Mouse (Mus musculus) CD4-positive naive resting alpha-beta T cell, adult 57 days (primary cell): ENCODE data around the gene Rdh7. TPM values are rescaled to one million over a fixed set of nuclear protein-coding genes. Genes with fewer than 3 reads are reported as not detected.

Experiments
- total RNA-seq: library from RNA; stranded (reverse); gene quantifications from one replicate; pipeline ENCODE4 v1.2.4, GENCODE M21; 2023

The Rdh7 gene
- total RNA-seq = not detected

DNA sequence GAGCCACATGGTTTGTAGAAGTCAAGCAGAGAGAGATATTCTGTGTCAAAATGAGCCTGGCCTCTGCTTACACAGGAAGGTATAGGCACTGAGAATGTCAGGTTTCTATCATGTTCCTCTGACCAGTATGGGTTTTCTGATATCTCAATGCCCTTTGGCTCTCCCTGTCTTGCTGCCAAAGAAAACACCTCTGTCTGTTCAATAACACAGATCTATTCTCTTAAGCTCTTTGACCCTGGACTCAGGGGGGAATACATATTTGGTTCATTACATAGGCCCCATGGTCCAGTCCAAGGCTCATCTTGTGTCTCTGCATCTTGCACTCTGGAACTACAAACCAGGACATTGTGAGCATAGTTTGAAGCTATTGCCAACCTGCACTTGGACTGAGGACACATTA lies at the start of gene Rdh7:
Gene Rdh7 (minus strand): TSS at position 213 of the 400 bp plus-strand sequence.

GRCm38 (mm10) chr10:127898218-127898617 lies 9.6 kb upstream of the Rdh7 start, which contains the start of gene Sdr9c7:
Sdr9c7 (plus strand) TSS chr10:127898518.

DNA sequence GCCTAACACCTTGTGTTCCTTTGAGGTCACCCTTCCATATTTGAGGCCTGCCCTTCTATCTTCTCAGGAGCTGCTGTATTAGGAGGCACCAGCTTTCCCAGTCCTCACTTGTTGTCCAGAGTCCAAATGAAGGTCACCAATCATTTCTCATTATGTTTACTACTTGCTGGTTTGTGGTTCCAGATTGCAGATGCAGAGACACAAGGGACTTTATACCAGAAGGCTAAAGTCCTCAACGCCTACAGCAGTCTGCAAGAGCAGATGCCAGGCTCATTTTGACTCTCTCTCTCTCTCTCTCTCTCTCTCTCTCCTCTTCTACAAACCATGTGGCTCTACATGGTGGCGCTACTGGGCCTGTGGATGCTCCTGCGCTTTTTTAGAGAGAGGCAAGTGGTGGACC lies 22.4 kb downstream of the Rdh7 start, which contains the start of gene Rdh16f2:
Gene Rdh16f2 (plus strand): TSS at position 243 of the 400 bp plus-strand sequence.

GRCm38 (mm10) chr10:127849628-127850027 lies 39.0 kb downstream of the Rdh7 start, which contains the start of gene Rdh19:
Rdh19 (plus strand) TSS chr10:127849928.

Other genes starting within 250 kb of the Rdh7 start
- gene Stat6, start 245.8 kb downstream of the Rdh7 start, total RNA-seq = 196 TPM
- 7.1 TPM for gene Nemp1, start 221.9 kb downstream of the Rdh7 start, total RNA-seq
- 48.2 TPM for gene Nab2, start 220.2 kb downstream of the Rdh7 start, total RNA-seq
- 0.33 TPM for gene Myo1a, start 183.6 kb downstream of the Rdh7 start, total RNA-seq
- not detected for gene Tac2, start 164.3 kb downstream of the Rdh7 start, total RNA-seq
- gene Zbtb39, start 149.3 kb downstream of the Rdh7 start, total RNA-seq = 10.6 TPM
- 0.41 TPM for gene Gpr182, start 137.1 kb downstream of the Rdh7 start, total RNA-seq
- gene Rdh1, start 129.1 kb downstream of the Rdh7 start, total RNA-seq = 0.18 TPM
- gene Rdh16f1, start 129.0 kb downstream of the Rdh7 start, total RNA-seq = not detected
- 0.80 TPM for gene Rdh9, start 112.4 kb downstream of the Rdh7 start, total RNA-seq
- gene Rdh16, start 87.7 kb downstream of the Rdh7 start, total RNA-seq = not detected
- not detected for gene Rdh19, start 38.9 kb downstream of the Rdh7 start, total RNA-seq
- not detected for gene Rdh16f2, start 22.3 kb downstream of the Rdh7 start, total RNA-seq
- not detected for gene Sdr9c7, start 9.7 kb upstream of the Rdh7 start, total RNA-seq
- gene Hsd17b6, start 118.8 kb upstream of the Rdh7 start, total RNA-seq = not detected
- 13.9 TPM for gene Prim1, start 126.4 kb upstream of the Rdh7 start, total RNA-seq
- 733 TPM for gene Naca, start 146.8 kb upstream of the Rdh7 start, total RNA-seq
- gene Ptges3, start 170.1 kb upstream of the Rdh7 start, total RNA-seq = 122 TPM
- 586 TPM for gene Atp5b, start 194.5 kb upstream of the Rdh7 start, total RNA-seq
- gene Baz2a, start 202.8 kb upstream of the Rdh7 start, total RNA-seq = 125 TPM